Mouse (Mus musculus) forebrain, embryonic 11.5 days (tissue): ENCODE measurements around the gene Cldn10. TPM values are rescaled to one million over a fixed set of nuclear protein-coding genes. Genes with fewer than 3 reads are reported as not detected.

Experiments
- ATAC-seq: fragments of 200-750 bp; cut with Nextera tagmentation; replicated peaks from 2 replicates; pipeline ENCODE4 v1.8.0; 2017; ENCODE audit warnings: moderate TSS enrichment; ENCODE audit not compliant: low FRiP score
- DNase-seq: peaks from one replicate; pipeline ENCODE4 v3.0.0-alpha.2; 2017; ENCODE audit warnings: low spot score
- H3K27ac ChIP-seq: fragments of 300-500 bp; sonication (generic); 2 replicates; pipeline ENCODE4 v1.5.1; 2014; ENCODE audit warnings: low read depth, low read length
- H3K27me3 ChIP-seq: fragments of 300-500 bp; sonication (generic); 2 replicates; pipeline ENCODE4 v1.6.1; 2014; ENCODE audit warnings: mild to moderate bottlenecking, low read length, mixed read lengths; ENCODE audit not compliant: control insufficient read depth, insufficient read depth
- H3K36me3 ChIP-seq: fragments of 300-500 bp; sonication (generic); 2 replicates; pipeline ENCODE4 v1.6.1; 2014; ENCODE audit warnings: mild to moderate bottlenecking, low read length, moderate library complexity, mixed read lengths; ENCODE audit not compliant: control insufficient read depth, insufficient read depth
- H3K4me1 ChIP-seq: fragments of 300-500 bp; sonication (generic); replicated peaks from 2 replicates; pipeline ENCODE4 v1.6.1; 2014; ENCODE audit warnings: low read length, mixed read lengths; ENCODE audit not compliant: control insufficient read depth, insufficient read depth
- H3K4me2 ChIP-seq: fragments of 300-500 bp; sonication (generic); 2 replicates; pipeline ENCODE4 v1.6.1; 2014; ENCODE audit warnings: low read depth, mild to moderate bottlenecking, low read length, moderate library complexity, mixed read lengths; ENCODE audit not compliant: severe bottlenecking
- H3K4me3 ChIP-seq: fragments of 300-500 bp; sonication (generic); 2 replicates; pipeline ENCODE4 v1.5.1; 2014; ENCODE audit warnings: low read depth, low read length
- H3K9ac ChIP-seq: fragments of 300-500 bp; sonication (generic); 2 replicates; pipeline ENCODE4 v1.6.1; 2014; ENCODE audit warnings: low read length
- H3K9me3 ChIP-seq: fragments of 300-500 bp; sonication (generic); 2 replicates; pipeline ENCODE4 v1.6.1; 2016; ENCODE audit warnings: low read length, mixed read lengths; ENCODE audit not compliant: control insufficient read depth
- WGBS: fragments of 180-500 bp; shearing (Covaris S2); extraction: QIAGEN DNeasy Blood & Tissue Kit; methylation state at CpG from one replicate; pipeline ENCODE4 v1.1.7; 2014; 5-methylcytosine and 5-hydroxymethylcytosine counted together
- polyA plus RNA-seq: library from polyadenylated mRNA; unstranded; fragments of >200 nt; fragmentation: Nextera tagmentation; extraction: Ambion mirVana; gene quantifications from 2 replicates; pipeline ENCODE4 v1.2.1, GENCODE M21; 2014

Gene Cldn10
- polyA plus RNA-seq, 1 experiment from 2014 or later = 0.84 TPM

DNA sequence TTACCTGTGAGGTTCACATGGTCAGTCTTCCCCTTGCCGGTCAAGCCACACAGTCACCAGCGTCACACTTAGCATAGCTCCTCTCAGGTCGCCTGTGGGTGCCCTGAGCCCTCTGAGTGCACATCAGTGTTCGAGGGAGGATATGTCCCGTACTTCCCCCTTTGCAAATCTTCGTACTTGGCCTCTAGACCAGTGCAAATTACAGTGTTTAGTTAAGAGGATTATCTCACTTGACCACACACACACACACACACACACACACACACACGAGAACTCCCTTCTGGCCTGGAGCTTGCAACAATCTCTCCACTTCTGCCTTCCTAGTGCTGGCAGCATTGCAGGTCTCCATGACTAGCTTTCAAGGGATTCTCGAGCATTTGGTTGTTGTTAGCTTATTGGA, 38.6 kb downstream of the Cldn10 start:
- no peaks in the 10 kb centered on the region for H3K36me3 ChIP-seq
- H3K4me3 ChIP-seq = no peak overlapping the region
- peaks cover 4% of the 10 kb centered on the region; the same call in 1 of the 2 replicates for H3K27me3 ChIP-seq
- 64% methylated on average over 8 of the region's 8 CpGs for WGBS
- H3K4me1 ChIP-seq = 0 out of 2 replicates have a peak, but pooled peaks cover 2% of the 10 kb centered on the region
- no peaks in the 10 kb centered on the region for H3K9me3 ChIP-seq
- DNase-seq (no peak), ATAC-seq (no peak)
- no peak overlapping the region for H3K4me2 ChIP-seq
- no peak overlapping the region for H3K27ac ChIP-seq
- no peak overlapping the region for H3K9ac ChIP-seq

GRCm38 (mm10) chr14:118827283-118827904, 39.7 kb downstream of the Cldn10 start:
- 15% methylated on average over 7 of the region's 7 CpGs for WGBS
- peak; percentile 76 for DNase-seq
- Histone ChIP-seq H3K27ac (no peak overlapping the region), H3K4me2 (no peak overlapping the region), H3K36me3 (no peaks in the 10 kb centered on the region), H3K9ac (no peak overlapping the region), H3K27me3 (peaks cover 4% of the 10 kb centered on the region; the same call in 1 of the 2 replicates), H3K4me3 (no peak overlapping the region), H3K4me1 (0 out of 2 replicates have a peak, but pooled peaks cover 2% of the 10 kb centered on the region), H3K9me3 (no peaks in the 10 kb centered on the region)
- ATAC-seq = peak; percentile 82

GRCm38 (mm10) chr14:118829331-118830095, 41.8 kb downstream of the Cldn10 start:
- H3K4me2 ChIP-seq = no peak overlapping the region
- ATAC-seq (no peak), DNase-seq (no peak)
- no peak overlapping the region for H3K4me3 ChIP-seq
- no peak overlapping the region for H3K9ac ChIP-seq
- H3K9me3 ChIP-seq = no peaks in the 10 kb centered on the region
- H3K36me3 ChIP-seq = no peaks in the 10 kb centered on the region
- H3K4me1 ChIP-seq = peaks cover 2% of the 10 kb centered on the region; the same call in 1 of the 2 replicates
- H3K27ac ChIP-seq = no peak overlapping the region
- 88% methylated on average over 11 of the region's 11 CpGs for WGBS
- H3K27me3 ChIP-seq = peaks cover 4% of the 10 kb centered on the region; the same call in 1 of the 2 replicates

DNA sequence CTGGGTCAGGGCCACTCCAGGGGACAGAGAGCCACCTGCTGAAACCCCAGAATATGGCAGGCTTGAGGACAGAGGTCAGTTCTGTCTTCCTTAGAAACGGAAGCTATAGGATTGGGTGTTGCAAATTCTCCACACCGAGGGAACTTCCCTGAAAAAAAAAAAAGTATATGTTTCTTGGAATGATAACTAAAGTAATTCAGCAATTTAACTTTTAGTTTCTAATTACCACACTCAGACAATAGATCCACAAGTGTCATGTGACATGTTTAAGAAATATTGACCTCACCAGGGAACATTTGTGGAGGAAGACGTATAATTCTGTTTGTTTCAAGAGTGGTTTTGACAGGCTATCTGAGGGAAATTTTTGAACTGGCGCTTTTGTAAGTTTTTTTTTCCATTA, 43.9 kb downstream of the Cldn10 start:
- no peaks in the 10 kb centered on the region for H3K9me3 ChIP-seq
- peaks cover 4% of the 10 kb centered on the region; the same call in 1 of the 2 replicates for H3K27me3 ChIP-seq
- 76% methylated on average over 4 of the region's 4 CpGs for WGBS
- DNase-seq = no peak
- no peak overlapping the region for H3K27ac ChIP-seq
- no peak overlapping the region for H3K4me3 ChIP-seq
- no peaks in the 10 kb centered on the region for H3K36me3 ChIP-seq
- ATAC-seq = no peak
- no peak overlapping the region for H3K4me2 ChIP-seq
- peaks cover 2% of the 10 kb centered on the region; the same call in 1 of the 2 replicates for H3K4me1 ChIP-seq
- H3K9ac ChIP-seq = no peak overlapping the region

DNA sequence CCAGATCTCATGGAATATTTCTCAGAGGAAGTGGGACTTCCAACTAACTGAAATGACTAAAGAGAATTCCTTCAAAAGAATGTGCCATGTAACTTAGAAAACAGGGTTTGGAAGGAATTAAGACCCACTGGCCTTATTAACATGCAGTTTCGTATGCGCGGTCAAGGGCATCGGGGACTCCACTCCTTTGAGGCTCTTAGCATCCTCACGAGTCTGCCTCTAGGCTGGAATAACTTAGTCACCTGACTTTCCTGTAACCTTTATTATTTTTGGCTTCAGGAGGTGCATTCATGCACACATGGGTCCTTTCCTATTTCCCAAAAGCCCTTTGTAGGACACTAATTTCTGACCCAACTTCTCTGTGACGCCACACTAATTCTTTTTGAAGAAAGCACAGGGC, 45.5 kb downstream of the Cldn10 start:
- no peak for DNase-seq
- Histone ChIP-seq H3K9ac (no peak overlapping the region), H3K4me1 (no peaks in the 10 kb centered on the region; the same call in 1 of the 2 replicates), H3K27ac (no peak overlapping the region), H3K4me2 (no peak overlapping the region), H3K9me3 (no peaks in the 10 kb centered on the region), H3K4me3 (no peak overlapping the region), H3K36me3 (no peaks in the 10 kb centered on the region), H3K27me3 (peaks cover 4% of the 10 kb centered on the region; the same call in 1 of the 2 replicates)
- ATAC-seq = no peak
- 83% methylated on average over 6 of the region's 6 CpGs for WGBS

- Histone ChIP-seq H3K4me2 (no peak overlapping the region), H3K27me3 (peaks cover 2% of the 10 kb centered on the region; the same call in 1 of the 2 replicates), H3K9me3 (no peaks in the 10 kb centered on the region), H3K4me3 (no peak overlapping the region), H3K4me1 (no peaks in the 10 kb centered on the region; the same call in 1 of the 2 replicates), H3K36me3 (no peaks in the 10 kb centered on the region), H3K9ac (no peak overlapping the region), H3K27ac (no peak overlapping the region)
- ATAC-seq = no peak
- no peak for DNase-seq
- 8% methylated on average over 7 of the region's 7 CpGs for WGBS
Observed at GRCm38 (mm10) chr14:118834313-118834712, 46.6 kb downstream of the Cldn10 start.

DNA sequence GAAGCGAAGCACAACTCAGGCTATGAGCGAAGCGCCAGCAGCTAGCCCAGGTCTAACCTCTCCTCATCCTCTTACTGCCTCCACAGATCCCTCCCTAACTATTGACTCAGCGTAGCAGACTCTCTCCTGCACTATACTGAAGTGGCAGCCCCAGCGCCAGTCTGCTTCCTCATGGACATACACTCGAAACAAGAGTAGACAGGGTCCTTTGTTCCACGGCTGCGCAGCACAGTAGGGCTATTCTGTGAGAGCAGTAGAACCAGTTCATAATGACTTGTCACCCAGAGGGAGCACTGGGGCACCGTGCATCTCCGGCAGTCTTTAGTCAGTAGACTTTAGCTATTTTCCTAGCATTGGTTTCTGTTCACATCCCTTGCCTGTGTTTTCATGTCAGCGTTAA, 48.4 kb downstream of the Cldn10 start:
- WGBS = 81% methylated on average over 11 of the region's 11 CpGs
- DNase-seq (no peak), ATAC-seq (no peak)
- Histone ChIP-seq H3K9ac (no peak overlapping the region), H3K27me3 (no peaks in the 10 kb centered on the region), H3K27ac (no peak overlapping the region), H3K4me3 (no peak overlapping the region), H3K36me3 (no peaks in the 10 kb centered on the region), H3K4me2 (no peak overlapping the region), H3K9me3 (no peaks in the 10 kb centered on the region), H3K4me1 (no peaks in the 10 kb centered on the region; the same call in 1 of the 2 replicates)

GRCm38 (mm10) chr14:118836754-118837153, 49.0 kb downstream of the Cldn10 start:
- Histone ChIP-seq H3K4me2 (no peak overlapping the region), H3K9me3 (no peaks in the 10 kb centered on the region), H3K4me1 (no peaks in the 10 kb centered on the region; the same call in 1 of the 2 replicates), H3K4me3 (no peak overlapping the region), H3K27ac (no peak overlapping the region), H3K36me3 (no peaks in the 10 kb centered on the region), H3K27me3 (no peaks in the 10 kb centered on the region), H3K9ac (no peak overlapping the region)
- DNase-seq (no peak), ATAC-seq (no peak)
- WGBS = 95% methylated on average over 7 of the region's 7 CpGs
